Mouse (Mus musculus) heart, postnatal 10 days (tissue): ENCODE results near the gene Rimbp2. TPM values are rescaled to one million over a fixed set of nuclear protein-coding genes. Genes with fewer than 3 reads are reported as not detected.

Source experiments
- total RNA-seq, 2 experiments: library from RNA; stranded (reverse); gene quantifications; 2 replicates each; pipeline ENCODE4 v1.2.3; 2021

The Rimbp2 gene
- total RNA-seq, 2 experiments from 2014 or later: 0.07 TPM; not detected in 1

Other genes starting within 250 kb of the Rimbp2 start
- 10 to 100 TPM; 20.0 to 23.2 TPM for gene Stx2, start 55.1 kb upstream of the Rimbp2 start, total RNA-seq
- 100 to 1,000 TPM; 121 TPM for gene Ran, start 66.6 kb upstream of the Rimbp2 start, total RNA-seq
- 1 to 10 TPM; 6.5 to 8.5 TPM for gene Adgrd1, start 143.3 kb upstream of the Rimbp2 start, total RNA-seq